Mouse (Mus musculus) liver, postnatal 0 days (tissue): ENCODE measurements around the gene Prkacb.

Source experiments
- CTCF ChIP-seq: sonication (generic); IDR thresholded peaks from 2 replicates; pipeline ENCODE4 v1.5.1; 2016; ENCODE audit warnings: antibody characterized with exemption, low read depth
- EP300 ChIP-seq: IDR thresholded peaks from 2 replicates; pipeline ENCODE4 v1.6.1; 2016; ENCODE audit warnings: antibody characterized with exemption, low read depth, mild to moderate bottlenecking

- TF ChIP-seq EP300 (no peak), CTCF (no peak)
Measured at GRCm38 (mm10) chr3:146692547-146692946, 120.2 kb downstream of the Prkacb start.
